Mouse (Mus musculus) heart, embryonic 13.5 days (tissue): ENCODE results near the gene Pitpnm1. TPM values are rescaled to one million over a fixed set of nuclear protein-coding genes. Genes with fewer than 3 reads are reported as not detected.

ENCODE experiments used
- ATAC-seq: fragments of 200-750 bp; cut with Nextera tagmentation; 2 replicates; pipeline ENCODE4 v1.8.0; 2017; ENCODE audit warnings: moderate TSS enrichment; ENCODE audit not compliant: insufficient number of reproducible peaks, low FRiP score, low TSS enrichment; ENCODE audit errors: extremely low read depth
- H3K27ac ChIP-seq: fragments of 300-500 bp; sonication (generic); replicated peaks from 2 replicates; pipeline ENCODE4 v1.5.1; 2015; ENCODE audit warnings: moderate library complexity, mild to moderate bottlenecking, inconsistent platforms
- H3K27me3 ChIP-seq: fragments of 300-500 bp; sonication (generic); replicated peaks from 2 replicates; pipeline ENCODE4 v1.6.1; 2015; ENCODE audit warnings: mild to moderate bottlenecking, inconsistent platforms
- H3K36me3 ChIP-seq: fragments of 300-500 bp; sonication (generic); 2 replicates; pipeline ENCODE4 v1.6.1; 2015; ENCODE audit warnings: mild to moderate bottlenecking, inconsistent platforms
- H3K4me1 ChIP-seq: fragments of 300-500 bp; sonication (generic); 2 replicates; pipeline ENCODE4 v1.6.1; 2015; ENCODE audit warnings: inconsistent platforms
- H3K4me2 ChIP-seq: fragments of 300-500 bp; sonication (generic); 2 replicates; pipeline ENCODE4 v1.6.1; 2015; ENCODE audit warnings: inconsistent platforms, mild to moderate bottlenecking, moderate library complexity
- H3K4me3 ChIP-seq: fragments of 300-500 bp; sonication (generic); 2 replicates; pipeline ENCODE4 v1.5.1; 2015; ENCODE audit warnings: moderate library complexity, mild to moderate bottlenecking, inconsistent platforms
- H3K9ac ChIP-seq: fragments of 300-500 bp; sonication (generic); 2 replicates; pipeline ENCODE4 v1.6.1; 2015; ENCODE audit warnings: inconsistent platforms, mild to moderate bottlenecking, moderate library complexity
- H3K9me3 ChIP-seq: fragments of 300-500 bp; sonication (generic); 2 replicates; pipeline ENCODE4 v1.6.1; 2016; ENCODE audit warnings: inconsistent platforms
- WGBS: fragments of 180-500 bp; shearing (Covaris S2); methylation state at CpG from one replicate; pipeline ENCODE4 v1.1.7; 2015; ENCODE audit warnings: mixed read lengths; 5-methylcytosine and 5-hydroxymethylcytosine counted together
- polyA plus RNA-seq: library from polyadenylated mRNA; unstranded; fragments of >200 nt; fragmentation: Nextera tagmentation; extraction: Ambion mirVana; gene quantifications from 2 replicates; pipeline ENCODE4 v1.2.1, GENCODE M21; 2015

Gene Pitpnm1
- polyA plus RNA-seq, 1 experiment from 2014 or later: 18.2 TPM

DNA sequence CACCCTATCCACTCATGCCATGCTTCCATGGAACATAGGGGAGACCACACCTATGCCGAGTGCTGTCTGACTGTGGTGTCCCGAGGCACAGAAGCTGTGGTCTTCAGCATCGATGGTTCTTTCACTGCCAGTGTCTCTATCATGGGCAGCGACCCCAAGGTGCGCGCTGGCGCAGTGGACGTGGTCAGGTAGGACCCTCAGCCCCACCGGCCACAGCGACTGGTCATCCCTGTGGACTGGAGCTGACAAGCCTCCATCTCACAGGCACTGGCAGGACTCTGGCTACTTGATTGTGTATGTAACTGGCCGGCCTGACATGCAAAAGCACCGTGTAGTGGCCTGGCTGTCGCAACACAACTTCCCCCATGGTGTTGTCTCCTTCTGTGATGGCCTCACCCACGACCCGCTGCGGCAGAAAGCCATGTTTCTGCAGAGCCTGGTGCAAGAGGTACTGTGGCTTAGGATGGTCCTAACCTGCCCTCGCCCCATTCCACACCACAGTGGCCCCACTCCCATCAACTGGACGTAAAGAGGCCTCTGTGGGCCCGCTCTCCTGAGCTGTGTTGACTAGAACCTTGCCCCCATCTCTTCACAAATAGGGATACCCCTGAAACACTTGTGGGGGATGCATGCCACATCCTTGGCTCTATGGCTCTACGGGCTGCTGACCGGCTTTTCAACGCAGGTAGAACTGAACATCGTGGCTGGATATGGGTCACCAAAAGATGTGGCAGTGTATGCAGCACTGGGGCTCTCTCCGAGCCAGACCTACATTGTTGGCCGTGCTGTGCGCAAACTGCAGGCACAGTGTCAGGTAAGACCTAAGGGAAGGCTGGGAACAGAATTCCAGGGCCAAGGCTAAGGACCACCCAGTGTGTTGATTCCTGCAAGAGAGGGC is 12.5 kb downstream of the Pitpnm1 start:
- 88% methylated on average over 26 of the region's 26 CpGs for WGBS
- no peak overlapping the region for H3K27ac ChIP-seq
- H3K4me1 ChIP-seq: peaks cover 18% of the 10 kb centered on the region
- H3K9ac ChIP-seq: no peak overlapping the region
- H3K4me3 ChIP-seq: no peak overlapping the region
- no peak overlapping the region for H3K4me2 ChIP-seq
- H3K27me3 ChIP-seq: no peaks in the 10 kb centered on the region
- peaks cover 74% of the 10 kb centered on the region for H3K36me3 ChIP-seq
- ATAC-seq: no peak
- H3K9me3 ChIP-seq: no peaks in the 10 kb centered on the region

DNA sequence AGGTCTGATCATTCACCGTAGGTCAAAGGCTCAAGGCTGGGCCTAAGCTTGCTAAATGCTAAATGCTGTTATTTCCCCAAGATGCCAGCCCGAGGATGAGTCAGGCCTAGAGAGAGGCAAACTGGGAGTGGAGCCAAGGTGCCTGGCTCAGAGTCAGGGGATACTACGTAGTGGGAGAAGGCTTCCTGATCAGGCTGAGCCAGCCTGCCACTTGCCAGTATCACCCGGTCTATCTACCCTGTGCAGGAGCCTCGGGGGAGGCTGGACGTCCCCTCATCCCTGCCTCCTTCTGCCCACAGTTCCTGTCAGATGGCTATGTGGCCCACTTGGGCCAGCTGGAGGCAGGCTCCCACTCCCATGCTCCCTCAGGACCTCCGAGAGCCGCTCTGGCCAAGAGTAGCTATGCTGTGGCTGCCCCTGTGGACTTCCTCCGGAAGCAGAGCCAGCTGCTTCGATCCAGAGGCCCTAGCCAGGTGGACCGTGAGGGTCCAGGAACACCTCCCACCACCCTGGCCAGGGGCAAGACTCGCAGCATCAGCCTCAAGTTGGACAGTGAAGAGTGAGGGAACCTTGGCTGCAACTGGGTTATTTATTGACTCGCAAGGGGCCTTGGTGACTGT is 13.5 kb downstream of the Pitpnm1 start:
- WGBS: 56% methylated on average over 13 of the region's 13 CpGs
- H3K36me3 ChIP-seq: peaks cover 78% of the 10 kb centered on the region
- no peak for ATAC-seq

DNA sequence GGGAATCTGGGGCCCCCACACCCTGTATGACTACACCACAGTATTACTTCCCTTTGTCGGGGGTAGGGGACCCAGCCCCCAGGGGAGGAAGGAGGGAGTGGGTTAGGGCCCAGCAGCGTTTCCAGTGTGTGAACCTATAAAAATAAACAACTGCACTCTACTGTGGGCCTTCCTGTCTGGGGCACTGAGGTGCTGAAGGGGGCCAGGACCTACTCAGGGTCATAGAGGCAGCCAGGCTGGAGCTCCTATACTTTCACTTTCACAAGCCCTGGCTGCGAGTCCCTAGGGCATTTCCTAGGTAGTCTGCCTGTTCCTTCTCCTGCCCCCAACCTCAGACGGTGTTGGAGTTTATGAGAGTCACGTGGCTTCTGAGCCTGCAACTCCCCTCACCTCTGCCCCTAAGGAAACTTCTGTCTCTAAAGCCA is 14.0 kb downstream of the Pitpnm1 start:
- Histone ChIP-seq H3K36me3 (peaks cover 82% of the 10 kb centered on the region), H3K4me1 (peaks cover 18% of the 10 kb centered on the region), H3K27me3 (no peaks in the 10 kb centered on the region), H3K4me3 (no peak overlapping the region), H3K27ac (peak overlapping the region; percentile 55; the same call in 1 of the 2 replicates), H3K9me3 (no peaks in the 10 kb centered on the region), H3K9ac (0 out of 2 replicates have a peak overlapping the region, but pooled peaks have one; percentile 3), H3K4me2 (no peak overlapping the region)
- 47% methylated on average over 5 of the region's 5 CpGs for WGBS
- 0 out of 2 replicates have a peak, but pooled peaks have one; percentile 51 for ATAC-seq

More for the DNA sequence above, 13.5 kb downstream of the Pitpnm1 start:
- no peaks in the 10 kb centered on the region for H3K27me3 ChIP-seq
- 0 out of 2 replicates have a peak overlapping the region, but pooled peaks have one; percentile 14 for H3K9ac ChIP-seq
- H3K4me1 ChIP-seq: peaks cover 18% of the 10 kb centered on the region
- no peak overlapping the region for H3K4me2 ChIP-seq
- H3K9me3 ChIP-seq: no peaks in the 10 kb centered on the region
- H3K4me3 ChIP-seq: no peak overlapping the region
- peak overlapping the region; percentile 55 for H3K27ac ChIP-seq

DNA sequence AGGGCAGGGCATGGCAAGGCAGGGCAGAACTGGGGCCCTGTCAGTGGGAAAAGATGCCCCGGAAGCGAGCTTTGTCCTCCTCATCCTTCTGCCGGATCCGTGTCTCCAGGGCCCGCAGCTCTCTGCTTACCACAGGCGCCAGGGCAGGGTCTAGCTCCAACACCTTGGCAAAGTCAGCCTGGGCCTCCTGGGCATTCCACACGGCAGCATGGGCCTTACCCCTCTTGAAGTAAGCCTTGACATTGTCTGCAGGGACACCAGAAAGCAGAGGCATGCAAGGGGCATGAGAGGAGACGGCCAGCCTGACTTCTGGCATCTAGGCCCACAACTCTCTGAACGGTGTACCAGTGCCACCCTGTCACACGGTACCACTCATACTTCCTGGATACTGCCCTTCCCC is 14.8 kb downstream of the Pitpnm1 start:
- Histone ChIP-seq H3K9ac (no peak overlapping the region), H3K4me2 (no peak overlapping the region), H3K27me3 (no peaks in the 10 kb centered on the region), H3K36me3 (peaks cover 81% of the 10 kb centered on the region), H3K4me3 (no peak overlapping the region), H3K4me1 (peaks cover 18% of the 10 kb centered on the region), H3K27ac (no peak overlapping the region), H3K9me3 (no peaks in the 10 kb centered on the region)
- WGBS: 86% methylated on average over 10 of the region's 10 CpGs
- no peak for ATAC-seq

DNA sequence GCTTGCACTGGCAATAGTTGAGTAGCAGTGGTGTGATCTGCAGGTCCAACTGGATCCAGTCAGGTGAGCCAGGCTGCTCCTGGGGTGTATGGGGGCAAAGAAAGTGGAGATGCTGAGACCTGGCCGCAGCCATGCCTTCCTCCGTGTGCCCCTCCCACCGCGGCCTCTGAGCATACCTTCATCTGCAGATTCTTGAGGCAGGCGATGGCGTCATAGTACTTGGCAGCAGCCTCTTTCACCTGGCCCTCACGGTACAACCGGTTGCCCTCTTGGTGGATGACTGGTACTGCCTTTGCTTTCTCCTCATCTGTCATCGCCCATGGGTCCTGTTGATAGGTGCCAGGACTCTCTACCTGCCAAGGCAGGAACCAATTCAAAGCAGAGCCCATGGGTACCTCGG is 15.3 kb downstream of the Pitpnm1 start:
- H3K27ac ChIP-seq: no peak overlapping the region
- H3K9ac ChIP-seq: no peak overlapping the region
- no peak for ATAC-seq
- H3K36me3 ChIP-seq: peaks cover 81% of the 10 kb centered on the region
- no peaks in the 10 kb centered on the region for H3K9me3 ChIP-seq
- H3K4me3 ChIP-seq: no peak overlapping the region
- H3K4me2 ChIP-seq: no peak overlapping the region
- H3K27me3 ChIP-seq: no peaks in the 10 kb centered on the region
- WGBS: 86% methylated on average over 10 of the region's 10 CpGs
- peaks cover 18% of the 10 kb centered on the region for H3K4me1 ChIP-seq

DNA sequence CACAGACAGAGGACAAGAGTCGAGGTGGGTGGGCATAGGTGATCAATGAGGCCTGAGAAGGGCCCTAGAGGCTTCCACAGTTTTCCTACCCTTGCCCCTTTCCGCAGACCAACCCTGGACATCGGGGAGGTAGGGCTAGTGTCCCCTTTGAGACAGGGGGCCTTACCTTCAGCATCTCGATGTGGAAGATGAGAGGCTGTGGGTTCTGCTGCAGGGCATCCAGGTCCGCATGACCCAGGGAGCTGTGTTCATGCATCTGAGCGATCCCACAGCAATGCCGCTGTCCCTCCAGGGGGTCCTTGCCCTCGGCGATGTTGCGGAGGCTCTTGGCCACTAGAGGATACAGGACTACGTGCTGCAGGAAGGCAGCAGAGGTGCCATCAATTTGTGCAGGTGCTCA is 16.0 kb downstream of the Pitpnm1 start:
- no peak overlapping the region for H3K4me3 ChIP-seq
- no peak for ATAC-seq
- H3K9ac ChIP-seq: no peak overlapping the region
- WGBS: 76% methylated on average over 11 of the region's 11 CpGs
- H3K4me1 ChIP-seq: peaks cover 25% of the 10 kb centered on the region
- H3K36me3 ChIP-seq: peaks cover 80% of the 10 kb centered on the region
- no peaks in the 10 kb centered on the region for H3K27me3 ChIP-seq
- no peak overlapping the region for H3K27ac ChIP-seq
- no peak overlapping the region for H3K4me2 ChIP-seq
- H3K9me3 ChIP-seq: no peaks in the 10 kb centered on the region

DNA sequence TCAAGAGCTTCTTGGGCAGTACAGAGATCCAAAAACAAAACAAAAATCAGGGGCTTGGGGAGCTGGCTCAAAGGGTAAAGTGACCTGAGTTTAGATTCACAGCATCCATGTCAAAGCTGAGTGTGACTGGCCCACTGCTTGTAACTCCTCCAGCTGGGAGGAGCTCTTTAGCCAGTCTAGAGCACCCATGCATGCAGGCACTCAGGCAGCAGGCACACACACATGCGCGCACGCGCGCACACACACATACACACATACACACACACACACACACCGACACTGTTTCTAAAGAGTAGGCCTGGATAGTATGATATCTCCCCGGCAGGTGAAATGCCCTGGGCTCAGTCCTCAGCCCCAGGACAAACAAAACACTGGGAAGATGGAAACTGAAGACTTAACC is 17.2 kb downstream of the Pitpnm1 start:
- Histone ChIP-seq H3K36me3 (peaks cover 68% of the 10 kb centered on the region), H3K27me3 (no peaks in the 10 kb centered on the region), H3K4me2 (no peak overlapping the region), H3K9ac (no peak overlapping the region), H3K4me3 (no peak overlapping the region), H3K9me3 (no peaks in the 10 kb centered on the region), H3K4me1 (peaks cover 31% of the 10 kb centered on the region), H3K27ac (no peak overlapping the region)
- no peak for ATAC-seq
- 95% methylated on average over 7 of the region's 7 CpGs for whole genome bisulfite sequencing

DNA sequence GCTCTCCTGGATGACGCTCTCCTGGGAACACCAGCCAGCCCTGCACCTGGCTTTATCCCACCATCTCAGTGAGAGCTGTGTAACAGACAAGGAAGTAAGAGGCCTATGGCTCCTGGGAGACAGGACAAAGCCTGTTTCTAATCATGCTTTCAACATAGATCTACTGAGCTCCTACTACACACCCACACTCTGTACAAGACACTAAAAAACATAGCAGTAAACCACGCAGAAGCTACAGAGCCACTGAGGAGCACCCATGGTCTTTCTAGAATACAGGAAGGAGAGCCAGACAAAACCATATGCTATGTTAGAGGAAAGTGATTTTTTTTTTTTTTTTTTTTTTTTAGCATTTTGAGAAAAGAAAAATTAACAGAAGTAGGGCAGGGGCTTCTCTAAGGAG is 18.6 kb downstream of the Pitpnm1 start:
- peaks cover 55% of the 10 kb centered on the region for H3K36me3 ChIP-seq
- 88% methylated on average over 2 of the region's 2 CpGs for WGBS
- H3K9me3 ChIP-seq: no peaks in the 10 kb centered on the region
- no peak overlapping the region for H3K4me2 ChIP-seq
- H3K27me3 ChIP-seq: no peaks in the 10 kb centered on the region
- H3K4me1 ChIP-seq: peaks cover 25% of the 10 kb centered on the region
- no peak overlapping the region for H3K4me3 ChIP-seq
- ATAC-seq: no peak
- H3K9ac ChIP-seq: no peak overlapping the region
- H3K27ac ChIP-seq: no peak overlapping the region

DNA sequence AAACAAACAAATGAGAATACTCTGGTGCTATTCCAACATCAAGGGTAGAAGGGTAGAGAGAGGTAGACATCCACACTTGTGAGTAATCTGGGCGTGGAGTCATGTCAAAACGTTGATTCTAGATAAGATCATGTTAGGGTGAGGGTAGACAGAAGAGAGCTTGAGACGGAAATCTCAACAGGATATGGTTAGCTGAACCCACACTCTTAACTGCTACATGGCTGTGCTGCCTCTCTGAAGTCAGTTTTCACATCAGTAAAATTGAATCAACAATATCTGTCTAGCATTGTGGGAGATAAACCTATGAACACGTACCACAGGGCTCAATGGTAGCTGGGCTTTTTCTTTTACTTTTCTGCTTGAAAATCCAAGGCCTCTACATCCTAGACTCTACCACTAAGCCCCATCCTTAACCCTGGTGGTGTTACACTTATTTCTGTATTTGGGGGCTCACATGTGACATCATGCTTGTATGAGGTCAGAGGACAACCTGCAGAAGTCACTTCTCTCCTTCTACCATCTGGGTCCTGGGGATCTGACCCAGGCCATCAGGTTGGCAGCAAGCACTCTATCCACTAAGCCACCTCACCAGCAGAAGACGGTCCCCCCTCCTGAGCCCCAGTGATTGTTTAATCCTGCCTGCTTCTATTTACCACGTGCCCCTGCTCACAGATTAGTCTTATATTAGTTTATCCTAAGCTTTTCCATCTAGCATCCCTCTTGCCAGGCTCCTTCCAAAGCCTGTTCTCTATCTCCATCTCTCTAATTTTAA is 20.1 kb downstream of the Pitpnm1 start:
- no peak for ATAC-seq
- Histone ChIP-seq H3K4me2 (peak overlapping the region; percentile 70), H3K27ac (no peak overlapping the region), H3K36me3 (peaks cover 40% of the 10 kb centered on the region), H3K4me3 (0 out of 2 replicates have a peak overlapping the region, but pooled peaks have one; percentile 61), H3K27me3 (no peaks in the 10 kb centered on the region), H3K9ac (no peak overlapping the region), H3K9me3 (no peaks in the 10 kb centered on the region), H3K4me1 (peaks cover 14% of the 10 kb centered on the region)
- 80% methylated on average over 6 of the region's 6 CpGs for WGBS

DNA sequence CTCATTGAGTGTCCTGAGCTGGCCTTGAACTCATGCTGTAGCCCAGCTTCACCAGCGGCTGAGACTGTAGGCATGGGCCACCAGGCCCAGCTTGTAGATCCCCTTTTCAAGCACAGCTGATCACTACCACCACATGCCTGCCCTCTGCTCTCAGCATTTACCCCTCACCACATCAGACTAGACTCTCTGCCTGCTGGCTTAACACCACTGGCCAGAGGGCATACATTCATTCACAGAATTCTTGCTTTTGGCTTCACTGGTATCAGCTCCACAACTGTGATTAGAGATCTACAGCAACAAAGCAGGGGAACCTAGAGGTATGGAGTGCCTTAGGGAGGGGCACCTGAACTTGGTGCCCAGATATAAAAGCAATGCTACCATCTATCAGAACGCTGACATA is 20.7 kb downstream of the Pitpnm1 start:
- H3K27ac ChIP-seq: no peak overlapping the region
- H3K9ac ChIP-seq: no peak overlapping the region
- 88% methylated on average over 2 of the region's 2 CpGs for WGBS
- H3K4me2 ChIP-seq: peak overlapping the region; percentile 70
- peak overlapping the region; percentile 61 for H3K4me3 ChIP-seq
- no peak for ATAC-seq
- no peaks in the 10 kb centered on the region for H3K9me3 ChIP-seq
- peaks cover 18% of the 10 kb centered on the region for H3K4me1 ChIP-seq
- peaks cover 34% of the 10 kb centered on the region for H3K36me3 ChIP-seq
- no peaks in the 10 kb centered on the region for H3K27me3 ChIP-seq
